Mouse (Mus musculus) frontal cortex, postnatal 25 days (tissue): ENCODE data around the gene Vmn2r94.

Experiments used
- DNase-seq, 2 experiments: peaks; one replicate each; pipeline ENCODE4 v3.0.0; 2022; ENCODE audit warnings: low spot score in 2 of 2

Gene Vmn2r94

GRCm38 (mm10) chr17:18277656-18278055, at the start of gene Vmn2r94:
Gene Vmn2r94, minus strand, starts transcription at chr17:18277756.
- no peak for DNase-seq

GRCm38 (mm10) chr17:18323031-18323430, 45.5 kb upstream of the Vmn2r94 start:
- DNase-seq: no peak

DNA sequence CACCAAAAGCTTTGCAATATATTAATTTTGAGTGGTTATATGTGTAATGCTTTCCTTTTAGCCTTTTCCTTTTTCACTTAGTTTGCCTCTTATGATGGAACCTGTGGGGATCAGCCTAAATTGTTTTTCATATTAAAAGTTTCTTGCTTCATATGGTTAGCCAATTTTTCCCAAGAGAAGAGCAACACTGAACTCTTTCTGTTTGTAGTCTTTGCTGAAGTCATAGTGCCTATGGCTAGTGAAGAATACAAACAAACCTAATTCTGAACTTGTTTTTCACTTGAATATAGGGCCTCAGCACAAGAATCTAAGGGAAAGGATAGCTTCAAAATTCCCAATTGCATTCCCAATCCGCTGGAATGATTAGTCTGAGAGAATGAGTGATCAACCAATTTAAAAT, 20.2 kb upstream of the Vmn2r94 start, which contains the start of gene Vmn2r93:
Vmn2r93 (plus strand) TSS at position 301 of the 400 bp plus-strand sequence.
- no peak for DNase-seq

DNA sequence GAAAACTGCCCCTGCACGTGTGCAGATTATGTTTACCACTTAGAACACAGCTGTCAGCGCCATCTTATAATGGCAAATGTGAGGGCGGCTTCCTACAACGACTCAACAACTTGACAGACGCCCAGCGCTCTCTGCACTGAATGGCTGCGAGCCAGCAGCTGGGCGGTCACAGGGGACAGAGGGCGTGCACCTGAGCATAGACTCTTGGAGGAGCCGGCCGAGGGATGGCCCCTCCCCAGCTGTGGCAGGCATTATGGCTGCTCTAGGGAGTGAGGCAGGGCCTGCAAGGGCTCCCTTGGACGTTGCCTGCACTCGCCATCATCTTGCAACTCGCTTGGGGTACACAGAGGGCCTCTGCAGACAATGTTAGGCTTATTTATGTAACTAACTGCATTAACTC, 40.6 kb downstream of the Vmn2r94 start:
- no peak for DNase-seq

GRCm38 (mm10) chr17:18231996-18232395, 45.6 kb downstream of the Vmn2r94 start:
- DNase-seq: no peak

GRCm38 (mm10) chr17:18221300-18221699, 56.3 kb downstream of the Vmn2r94 start:
- DNase-seq: no peak
